Mouse (Mus musculus): ENCODE measurements at regions not wholly inside any gene's neighbourhood (a gene's known extent, or its start where the extent isn't known, plus 50 kb on each side); places are given as distances from the start of the nearest gene placed in this dataset.
"Not testable (repeated sequence)": the region's sequence is repeated elsewhere in the genome, so short reads cannot be mapped to it uniquely, and the experiment has no call there.

- DNase-seq, result no peak
Measured at GRCm38 (mm10) chr13:4935940-4936339, 327.0 kb upstream of the Akr1e1 start.

GRCm38 (mm10) chr13:4939849-4940248 is 330.9 kb upstream of the Akr1e1 start:
- no peak for DNase-seq

- DNase-seq, result peak; percentile 43 to 51
Measured at GRCm38 (mm10) chr13:4942490-4942889, 333.5 kb upstream of the Akr1e1 start.

GRCm38 (mm10) chr13:4943046-4943445 is 334.1 kb upstream of the Akr1e1 start:
- DNase-seq, result peak in 1 of 2 experiments; percentile 27

GRCm38 (mm10) chr13:4955384-4955783 is 346.4 kb upstream of the Akr1e1 start:
- DNase-seq, result no peak

DNA sequence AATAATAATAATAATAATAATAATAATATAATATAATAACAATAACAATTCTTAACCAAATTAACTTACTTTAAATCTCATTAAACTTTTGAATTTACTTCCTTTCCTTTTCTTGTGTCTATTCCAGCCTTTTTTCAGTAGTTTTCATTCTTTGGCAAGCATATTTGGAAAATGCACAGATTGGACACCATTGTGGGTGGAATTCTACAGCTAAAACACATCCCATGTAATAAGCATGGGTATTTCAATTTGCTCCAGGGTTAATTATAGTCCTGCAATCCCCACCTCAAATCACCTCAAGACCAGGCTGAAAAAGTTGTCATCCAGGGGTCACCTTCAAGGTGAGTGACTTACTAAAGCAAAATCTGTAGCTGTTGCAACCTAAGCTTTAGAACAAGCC is 355.9 kb upstream of the Akr1e1 start:
- DNase-seq, result no peak

DNA sequence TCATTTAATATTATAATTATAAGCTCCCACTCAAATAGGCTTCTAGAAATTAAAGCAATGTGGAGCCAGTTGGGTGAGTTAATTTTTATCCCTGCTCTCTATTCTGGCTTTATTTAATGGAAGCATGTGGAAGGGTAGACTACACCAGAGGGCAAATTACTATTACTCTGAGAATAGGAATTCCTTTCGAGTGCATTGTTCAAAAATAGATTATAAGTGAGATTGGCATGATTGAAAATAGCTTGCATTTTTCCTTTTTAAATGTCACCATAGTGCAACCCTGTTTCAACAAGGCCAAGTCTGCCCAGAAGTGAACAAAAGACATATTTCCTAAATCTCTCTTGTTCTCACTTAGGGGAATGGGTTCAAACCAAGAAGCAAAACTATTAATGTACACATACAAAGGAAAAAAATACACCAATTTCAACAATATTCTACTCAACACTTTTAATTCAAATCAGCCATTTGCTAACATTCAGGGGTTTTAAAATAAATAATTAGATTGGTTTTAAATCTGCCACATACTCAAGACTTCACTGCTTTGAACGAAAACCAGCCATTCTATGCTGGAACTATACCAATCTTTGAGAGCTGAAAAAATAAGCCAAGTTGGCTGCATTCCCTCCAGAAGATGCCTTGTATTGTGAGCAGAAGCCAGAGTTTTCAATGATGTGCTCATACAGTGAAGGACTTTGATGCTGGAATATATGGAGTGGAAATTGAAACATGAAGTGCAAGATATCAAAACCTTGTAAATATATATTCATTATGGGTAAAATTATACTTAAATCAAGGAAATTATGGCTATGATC is 361.3 kb upstream of the Akr1e1 start:
- peak in 1 of 2 experiments; percentile 2 for DNase-seq

DNA sequence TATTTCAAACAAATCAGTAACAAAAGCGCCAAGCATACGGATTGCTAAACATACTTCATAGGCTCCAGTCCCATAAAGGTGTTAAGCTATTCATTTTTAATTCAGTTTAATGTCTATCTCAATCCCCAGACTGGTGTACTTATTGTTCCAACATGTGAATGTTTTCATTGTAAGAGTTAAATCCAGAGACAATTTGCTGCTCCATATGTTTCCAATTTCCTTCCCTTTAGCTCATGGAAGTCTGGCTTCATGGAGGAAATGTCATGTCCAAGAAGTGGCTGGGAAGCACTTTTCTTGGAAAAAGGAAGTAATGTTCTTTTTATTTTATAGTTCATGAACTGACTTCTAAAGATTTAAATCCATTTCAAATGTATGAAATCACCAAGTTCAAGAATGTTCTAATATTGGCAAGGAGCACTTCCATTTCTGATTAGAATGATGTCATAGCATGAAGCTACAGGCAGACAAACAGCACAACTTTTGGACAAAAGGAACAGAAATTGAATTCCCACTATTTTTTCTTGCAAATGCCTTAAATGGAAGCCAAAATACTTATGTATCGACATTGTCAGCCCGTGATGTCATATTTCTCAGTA is 362.6 kb upstream of the Akr1e1 start:
- DNase-seq, result no peak

DNA sequence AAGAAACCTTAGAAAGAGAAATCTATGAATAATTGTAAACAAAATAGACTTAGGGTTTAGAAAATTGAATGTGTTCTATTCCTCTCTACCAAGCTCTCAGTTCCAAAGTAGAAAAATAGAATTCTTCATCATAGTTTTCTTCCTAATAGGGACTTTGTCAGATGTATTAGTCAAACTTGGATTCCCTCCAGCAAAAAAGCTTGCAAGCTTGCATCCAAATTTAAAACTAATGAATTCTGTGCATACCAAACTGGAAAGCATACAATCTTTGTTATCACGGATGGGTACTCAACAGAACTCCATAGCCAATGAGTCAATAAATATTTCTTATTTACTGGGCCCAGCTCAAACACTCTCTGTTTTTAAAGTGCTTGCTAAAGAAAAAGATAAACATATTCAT is 383.9 kb upstream of the Akr1e1 start:
- no peak for DNase-seq

- no peak for DNase-seq
Measured at GRCm38 (mm10) chr13:5008296-5008695, 399.3 kb upstream of the Akr1e1 start.

GRCm38 (mm10) chr13:5022439-5022838 is 413.5 kb upstream of the Akr1e1 start:
- no peak for DNase-seq

DNA sequence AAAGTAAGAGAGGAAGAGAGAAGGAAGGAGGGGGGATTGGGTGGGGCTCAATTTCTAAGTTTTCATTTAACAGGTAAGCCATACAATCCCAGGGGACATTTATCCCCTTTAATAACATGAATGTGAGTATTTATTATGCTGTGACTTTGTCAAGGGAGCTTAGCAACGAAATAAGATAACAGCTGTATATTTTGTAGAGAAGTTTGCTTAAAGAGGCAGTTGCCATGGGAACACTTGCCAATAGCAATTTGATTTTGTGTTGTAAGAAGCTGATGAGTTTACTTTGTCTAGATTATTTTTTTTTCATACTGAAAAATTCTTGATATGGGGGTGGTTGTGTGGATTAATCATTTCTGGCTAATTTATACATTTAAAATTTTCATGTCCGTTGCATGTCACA is 450.9 kb upstream of the Akr1e1 start:
- no peak for DNase-seq

- no peak for DNase-seq
Measured at GRCm38 (mm10) chr13:5060462-5060861, 451.5 kb upstream of the Akr1e1 start.

GRCm38 (mm10) chr13:5107454-5107853 is 498.5 kb upstream of the Akr1e1 start:
- no peak for DNase-seq

DNA sequence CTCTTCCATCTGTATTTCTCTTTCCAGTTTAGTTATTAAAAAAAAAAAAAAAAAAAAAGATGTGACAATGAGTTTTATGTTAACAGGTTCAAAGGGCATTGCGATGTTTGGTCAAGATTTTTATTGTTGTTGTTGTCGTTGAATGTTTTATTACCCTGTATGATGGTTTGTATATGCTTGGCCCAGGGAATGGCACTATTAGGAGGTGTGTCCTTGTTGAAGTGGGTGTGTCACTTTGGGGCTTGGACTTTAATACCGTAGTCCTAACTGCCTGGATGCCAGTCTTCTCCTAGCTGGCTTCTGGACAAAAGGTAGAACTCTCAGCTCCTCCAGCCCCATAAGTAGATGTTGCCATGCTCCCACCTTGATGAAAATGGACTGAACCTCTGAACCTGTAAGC is 545.9 kb upstream of the Akr1e1 start:
- no peak for DNase-seq

GRCm38 (mm10) chr13:5159765-5160684 is 551.1 kb upstream of the Akr1e1 start:
- no peak for DNase-seq

DNA sequence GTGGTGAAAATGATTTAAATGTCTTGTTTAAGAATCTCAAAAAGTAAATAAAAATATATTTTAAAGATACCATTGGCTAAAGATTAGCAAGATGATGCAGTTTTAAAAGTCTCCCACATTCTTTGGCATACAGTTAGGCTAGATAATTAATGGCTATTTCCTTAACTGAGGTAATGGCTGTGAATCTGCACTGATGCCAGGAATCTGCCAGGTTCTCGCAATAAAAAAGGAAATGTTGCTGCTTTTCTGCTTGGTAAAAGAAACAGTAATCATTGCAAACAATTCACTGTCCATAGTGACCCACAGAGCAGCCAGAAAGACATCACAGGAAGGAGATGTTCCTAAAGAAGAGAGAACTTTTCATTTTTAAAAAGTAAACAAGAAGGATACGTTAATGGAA is 557.7 kb upstream of the Akr1e1 start:
- DNase-seq, result peak in 1 of 2 experiments; percentile 4

DNA sequence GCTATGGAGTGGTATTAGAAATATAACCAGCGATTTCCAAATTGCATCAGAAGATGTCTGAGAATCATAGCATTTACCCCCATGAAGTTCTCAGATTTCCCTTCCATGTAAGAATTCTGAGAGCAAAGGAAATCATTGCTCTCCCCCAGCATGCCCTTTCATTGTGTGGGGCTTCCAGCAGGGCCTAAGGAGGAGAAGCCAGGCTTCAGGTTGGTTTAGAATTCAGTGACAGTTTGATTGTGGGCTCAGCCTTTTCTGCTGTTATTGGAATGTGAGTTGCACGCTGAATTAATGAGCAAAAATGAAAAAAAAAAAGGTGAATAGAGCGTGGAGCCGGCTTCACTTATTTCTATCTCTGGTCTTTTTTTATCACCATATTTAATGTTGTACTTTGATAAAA is 570.0 kb upstream of the Akr1e1 start:
- no peak for DNase-seq

- no peak for DNase-seq
Measured at GRCm38 (mm10) chr13:5179552-5179951, 570.6 kb upstream of the Akr1e1 start.

DNA sequence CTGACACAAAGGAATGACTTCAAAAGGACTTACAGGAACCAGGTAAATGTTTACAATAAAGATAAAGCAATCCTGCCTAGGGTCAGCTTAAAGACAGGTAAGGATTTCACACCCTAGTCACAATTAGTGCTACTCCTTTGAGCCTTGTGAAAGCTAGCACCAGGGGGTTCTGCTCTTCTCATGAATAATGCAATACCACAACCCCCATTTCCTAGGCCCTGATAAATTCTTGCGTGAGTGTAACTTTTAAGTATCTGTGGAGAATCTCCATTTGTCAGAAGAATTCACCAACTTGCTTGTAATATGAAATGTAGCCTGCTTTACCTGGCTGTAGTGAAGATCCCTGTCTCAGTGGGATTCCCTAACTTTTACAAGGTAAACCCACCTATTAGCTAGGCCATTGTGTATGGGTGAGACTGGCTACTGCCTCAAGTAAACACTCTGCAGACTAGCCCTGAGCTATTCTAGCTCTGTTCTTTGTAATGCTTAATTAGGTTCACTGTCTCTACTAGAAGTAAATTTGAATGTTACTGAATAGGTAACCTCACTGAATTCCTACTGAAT is 576.3 kb upstream of the Akr1e1 start:
- DNase-seq, result not testable (repeated sequence)

- DNase-seq, result no peak
Measured at GRCm38 (mm10) chr13:5202736-5203135, 593.8 kb upstream of the Akr1e1 start.

DNA sequence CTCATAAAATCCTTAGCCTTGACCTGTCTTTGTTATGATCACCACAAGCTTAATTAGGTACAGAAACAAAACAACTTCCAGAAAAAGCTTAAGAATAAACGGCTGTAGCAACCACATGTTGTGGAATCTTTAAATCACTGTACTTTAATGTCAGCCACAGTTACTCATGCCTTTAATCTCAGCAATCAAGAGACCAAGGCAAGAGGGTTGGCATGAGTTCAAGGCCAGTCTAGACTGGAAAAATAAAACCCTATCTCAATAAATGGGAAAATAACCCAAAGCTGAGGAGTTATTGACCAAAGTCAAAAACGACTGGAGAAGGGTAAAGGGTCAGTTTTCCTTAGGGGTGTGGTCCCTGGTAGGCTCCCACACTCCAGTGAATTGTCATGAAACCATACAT is 595.2 kb upstream of the Akr1e1 start:
- DNase-seq, result no peak

DNA sequence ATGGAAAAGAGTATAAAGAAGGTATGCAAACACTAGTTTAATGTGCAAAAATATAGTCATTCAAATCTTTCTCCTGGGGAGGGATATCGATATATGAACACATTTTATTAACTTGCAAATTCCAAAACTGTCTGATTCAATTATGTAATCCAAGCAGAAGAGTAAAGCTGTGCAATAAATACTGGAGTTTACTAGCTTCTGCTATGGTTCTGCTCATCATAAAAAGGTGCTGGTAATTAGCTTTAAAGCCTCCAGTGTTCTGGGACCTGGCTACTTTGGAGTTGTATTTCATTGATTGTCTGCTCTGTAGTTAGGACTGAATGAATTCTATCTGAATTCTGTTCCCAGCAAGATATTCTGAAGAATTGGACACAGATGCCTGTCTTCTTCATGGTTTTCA is 602.7 kb upstream of the Akr1e1 start:
- DNase-seq, result no peak

All from heart, adult 18-20 months (tissue).